Mouse (Mus musculus) heart, adult 18-20 months (tissue): ENCODE results near the gene Epb41l4b. TPM values are rescaled to one million over a fixed set of nuclear protein-coding genes. Genes with fewer than 3 reads are reported as not detected.

Source experiments
- DNase-seq, 2 experiments: peaks; one replicate each; pipeline ENCODE4 v3.0.0; 2021 to 2022; ENCODE audit warnings: mixed read lengths in 1 of 2
- total RNA-seq, 2 experiments: library from RNA; stranded (reverse); gene quantifications; 2 replicates each; pipeline ENCODE4 v1.2.3; 2021

Gene Epb41l4b
- total RNA-seq, 2 experiments from 2014 or later: 2.0 to 2.3 TPM

GRCm38 (mm10) chr4:57153838-57154237 lies 10.6 kb upstream of the Epb41l4b start:
- DNase-seq: no peak

- DNase-seq: peak; percentile 59 to 75
Observed at GRCm38 (mm10) chr4:57153068-57153835, 10.0 kb upstream of the Epb41l4b start.

GRCm38 (mm10) chr4:57148182-57148581 lies 4.9 kb upstream of the Epb41l4b start:
- DNase-seq: no peak

DNA sequence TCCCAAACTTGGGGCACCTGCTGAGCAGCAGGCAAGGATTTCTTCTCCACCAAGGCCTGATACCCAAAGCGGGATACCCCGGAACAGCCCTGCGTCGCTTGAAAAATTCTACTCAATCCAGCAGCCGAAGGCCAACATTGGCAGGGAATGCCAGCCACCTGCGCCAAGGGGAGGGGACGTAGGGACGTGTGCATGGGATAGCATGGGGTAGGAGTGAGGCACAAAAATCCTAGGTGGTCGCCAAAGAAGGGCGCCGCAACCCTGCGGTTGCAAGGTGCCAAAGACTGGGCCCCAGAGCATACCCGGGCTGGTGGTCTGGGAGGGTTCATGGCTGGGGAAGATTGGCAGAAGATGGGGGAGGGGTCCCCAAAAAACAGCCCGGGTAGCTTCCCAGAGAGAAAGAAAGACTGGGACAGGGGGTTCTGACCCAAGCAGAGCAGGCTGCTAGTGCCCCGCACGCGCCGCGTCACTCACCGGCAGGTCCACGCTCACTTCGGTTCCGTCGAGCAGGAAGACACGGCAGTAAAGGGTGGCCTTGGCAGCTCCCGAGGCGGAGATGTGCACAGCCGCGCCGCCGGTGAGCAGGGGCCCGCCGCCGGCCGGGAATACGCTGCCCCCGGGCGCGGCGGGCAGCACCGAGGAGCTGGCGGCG lies 737 bp downstream of the Epb41l4b start:
- no peak for DNase-seq

GRCm38 (mm10) chr4:57141908-57142361 lies 1.3 kb downstream of the Epb41l4b start:
- peak; percentile 37 for DNase-seq

DNA sequence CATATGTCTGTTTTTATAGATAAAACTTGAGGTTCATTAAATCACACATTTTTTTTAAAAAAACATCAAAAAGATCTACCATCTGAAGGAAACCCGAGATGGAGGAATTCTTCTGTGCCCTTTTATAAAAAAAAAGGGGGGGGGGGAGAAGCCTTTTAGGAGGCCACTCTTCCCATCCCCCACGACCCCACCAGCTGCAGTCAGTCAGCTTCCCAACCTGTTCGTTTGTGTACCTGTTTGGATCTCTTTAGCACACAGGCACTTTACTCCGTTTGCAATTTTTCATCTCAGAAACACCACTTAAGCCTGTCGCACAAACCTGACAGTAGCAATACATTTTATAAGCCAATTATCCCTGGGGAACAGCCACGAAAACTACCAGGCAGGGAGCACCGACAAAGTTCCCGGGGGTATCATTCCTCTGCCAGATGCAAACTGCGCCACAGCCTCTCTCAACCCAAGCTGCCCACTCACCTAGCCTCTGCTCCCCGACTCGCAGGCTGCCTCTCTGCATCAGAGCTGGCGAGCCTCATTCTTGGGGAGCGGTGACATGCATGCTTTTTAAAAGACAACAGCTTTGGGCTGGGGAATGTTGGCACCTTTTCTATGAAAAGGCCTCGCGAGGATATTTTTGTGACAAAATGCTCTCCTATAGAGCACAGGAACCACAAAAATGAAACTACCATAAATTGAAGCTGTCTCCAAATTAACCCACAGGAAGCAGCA lies 2.1 kb downstream of the Epb41l4b start:
- DNase-seq: no peak

- no peak for DNase-seq
Observed at GRCm38 (mm10) chr4:57140200-57140799, 2.9 kb downstream of the Epb41l4b start.

GRCm38 (mm10) chr4:57139433-57139832 lies 3.8 kb downstream of the Epb41l4b start:
- peak; percentile 59 to 74 for DNase-seq

DNA sequence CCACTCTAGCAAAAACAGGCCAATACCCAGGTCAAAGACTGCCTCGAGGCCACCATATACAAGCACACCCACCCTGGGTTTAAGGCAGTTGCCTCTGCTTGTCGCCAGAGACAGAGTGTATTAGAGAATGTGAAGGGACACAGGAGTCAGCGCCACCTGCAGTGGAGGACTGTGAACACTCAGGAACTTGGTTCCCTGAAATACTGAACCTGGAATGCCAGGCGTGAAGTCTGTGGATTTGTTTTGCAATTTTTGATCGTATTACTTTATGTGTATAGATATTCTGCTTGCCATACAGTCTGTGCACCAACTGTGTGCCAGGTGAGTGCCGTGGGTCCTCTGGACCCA lies 5.2 kb downstream of the Epb41l4b start:
- DNase-seq: no peak

GRCm38 (mm10) chr4:57137371-57138092 lies 5.7 kb downstream of the Epb41l4b start:
- no peak for DNase-seq

DNA sequence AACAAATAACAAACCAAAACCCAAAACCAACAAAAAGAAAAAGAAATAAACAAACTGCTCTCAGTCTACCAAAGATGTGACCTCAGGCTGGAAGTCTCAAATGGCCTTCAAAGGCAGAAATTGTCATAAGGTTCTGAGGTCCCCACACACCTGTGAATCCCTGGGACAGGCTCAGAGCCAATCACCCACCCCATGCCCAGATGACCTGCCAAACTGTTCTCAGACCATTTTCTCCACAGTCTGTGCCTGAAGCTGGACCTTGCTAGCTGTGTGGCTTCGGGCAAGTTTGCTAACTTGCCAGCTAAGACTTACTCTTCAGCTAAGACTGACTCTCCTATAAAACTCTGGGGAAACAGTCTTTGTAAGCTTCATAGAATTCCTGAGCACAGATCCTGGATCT lies 7.8 kb downstream of the Epb41l4b start:
- DNase-seq: no peak

DNA sequence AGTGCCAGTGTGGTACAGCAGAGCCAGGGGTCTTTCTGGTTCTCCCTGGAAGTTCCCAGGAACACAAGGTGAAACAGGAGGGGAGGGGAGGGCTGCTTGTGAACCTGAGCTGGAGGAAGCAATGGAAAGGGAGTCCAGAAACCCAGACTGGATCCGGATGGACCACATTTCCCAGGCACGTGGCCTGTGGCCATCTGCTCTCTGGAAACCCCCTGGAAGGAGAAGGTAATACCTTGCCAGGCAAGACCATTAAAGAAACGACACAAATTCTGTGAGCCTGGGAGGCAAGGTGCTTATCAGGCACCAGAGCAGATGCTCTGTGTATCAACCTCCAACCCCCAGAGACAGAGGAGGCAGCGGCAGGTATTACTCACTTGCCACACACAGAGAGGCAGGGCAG lies 8.7 kb downstream of the Epb41l4b start:
- no peak for DNase-seq

DNA sequence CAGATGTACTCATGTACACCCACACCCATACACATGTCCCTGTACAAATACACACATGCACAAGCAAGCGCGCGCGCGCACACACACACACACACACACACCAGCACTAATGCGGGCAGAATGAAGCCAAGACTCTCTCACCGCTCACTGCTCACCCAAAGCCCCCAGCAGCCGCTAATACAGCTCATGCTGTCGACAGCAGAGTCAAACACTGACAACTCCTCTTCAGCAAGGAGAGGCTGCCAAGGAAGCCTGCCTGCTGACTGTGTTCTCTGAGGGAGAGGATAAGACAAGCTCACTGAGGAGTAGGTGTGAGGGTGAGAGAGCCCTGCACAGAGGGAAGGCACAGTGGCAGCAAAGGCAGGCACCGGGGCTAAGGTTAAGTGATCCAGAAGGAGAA lies 11.4 kb downstream of the Epb41l4b start:
- peak; percentile 33 to 44 for DNase-seq

DNA sequence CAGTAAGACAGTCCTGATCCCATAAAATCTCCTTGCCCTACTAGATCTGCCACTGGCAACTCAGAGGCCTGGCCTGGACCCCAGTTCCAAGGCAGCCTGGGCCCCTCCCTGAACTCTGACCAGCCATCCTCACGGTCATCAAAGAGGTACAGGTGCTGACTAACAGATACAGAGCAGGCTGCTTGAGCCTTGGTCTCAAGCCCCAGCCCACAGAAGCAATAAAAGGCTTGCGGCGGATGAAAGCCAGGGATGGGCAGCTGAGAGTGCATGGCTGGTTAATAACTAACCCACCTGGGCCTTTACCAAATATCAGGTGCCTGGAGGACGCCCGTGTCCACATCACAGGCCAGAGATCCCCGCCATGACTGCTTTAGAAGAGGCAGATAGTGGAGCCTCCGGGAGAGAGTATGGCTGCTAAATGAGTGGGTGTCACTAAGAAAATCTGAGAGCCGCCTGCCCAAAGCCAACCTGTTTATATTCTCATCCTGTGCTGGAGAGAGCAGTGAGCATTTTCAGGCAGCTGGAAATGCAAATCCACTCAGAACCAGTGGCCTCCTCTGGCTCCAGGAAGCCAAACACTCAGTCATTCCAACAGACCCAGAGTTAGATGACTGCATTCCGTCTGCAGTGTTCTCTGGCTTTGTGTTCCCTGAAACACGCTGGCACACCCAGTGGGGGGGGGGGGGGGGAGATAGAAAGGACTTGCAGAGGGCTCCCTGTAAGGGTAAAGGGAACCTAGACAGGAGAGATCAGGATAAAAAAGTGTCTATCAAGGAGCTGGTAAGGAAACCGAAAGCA lies 13.3 kb downstream of the Epb41l4b start:
- no peak for DNase-seq

DNA sequence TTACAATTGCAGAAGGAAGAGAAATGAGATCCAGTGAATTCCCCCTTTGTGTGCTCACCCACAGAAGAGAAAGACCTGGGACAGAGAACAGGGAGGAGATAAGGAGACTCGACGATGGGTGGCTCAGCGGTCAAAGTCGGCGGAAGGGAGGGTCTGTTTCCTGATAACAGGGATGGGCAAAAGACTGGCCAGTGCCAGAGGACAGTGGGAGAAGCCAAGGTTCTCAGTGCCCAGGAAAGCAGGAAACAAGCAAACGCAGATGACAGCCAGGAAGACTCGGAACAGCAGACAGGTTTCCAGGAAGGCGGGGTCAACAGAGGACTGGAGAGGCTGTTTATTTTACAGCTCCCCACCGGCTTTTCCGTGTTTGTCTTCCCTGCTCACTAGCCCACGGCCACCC lies 20.2 kb downstream of the Epb41l4b start:
- peak in 1 of 2 experiments; percentile 21 for DNase-seq

- no peak for DNase-seq
Observed at GRCm38 (mm10) chr4:57122166-57122565, 21.1 kb downstream of the Epb41l4b start.

DNA sequence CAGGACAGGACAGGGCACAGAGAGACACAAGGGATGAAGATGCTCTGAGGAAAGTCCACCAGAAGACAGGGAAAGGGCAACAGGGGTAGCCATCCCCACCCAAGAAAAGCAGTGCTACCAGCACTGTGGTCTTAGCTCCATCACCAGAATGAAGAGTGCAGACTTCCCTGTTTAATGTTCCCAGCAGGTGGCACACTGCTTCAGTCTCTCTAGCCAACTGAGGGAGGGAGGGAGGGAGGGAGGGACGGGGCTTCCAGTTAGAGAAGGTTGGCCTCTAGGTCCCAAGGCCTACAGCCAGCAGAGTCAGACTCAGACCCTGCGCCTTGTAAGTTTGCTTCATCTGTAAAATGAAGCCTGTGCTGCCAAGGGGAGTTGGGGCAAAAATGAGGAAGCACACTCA lies 22.7 kb downstream of the Epb41l4b start:
- peak; percentile 10 to 21 for DNase-seq

DNA sequence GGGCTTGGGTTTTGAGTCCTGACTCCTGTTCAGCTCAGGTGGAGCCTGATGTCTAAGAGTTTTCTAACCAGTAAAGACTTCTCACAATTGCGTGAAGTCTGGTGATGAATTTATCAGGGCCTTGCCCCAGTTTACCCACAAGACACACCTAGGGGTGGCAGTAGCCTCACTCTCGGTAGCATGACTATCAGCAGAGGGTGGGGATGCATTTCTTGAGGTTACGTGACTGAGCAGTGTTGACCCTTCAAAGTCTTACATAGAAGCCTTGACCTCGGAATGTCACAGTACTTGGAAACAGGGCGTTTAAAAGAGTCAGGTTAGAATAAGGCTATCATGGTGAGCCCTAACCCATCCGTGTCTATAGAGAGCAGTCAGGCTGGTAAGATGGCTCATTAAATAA lies 23.3 kb downstream of the Epb41l4b start:
- DNase-seq: no peak

GRCm38 (mm10) chr4:57118883-57119282 lies 24.4 kb downstream of the Epb41l4b start:
- DNase-seq: no peak

DNA sequence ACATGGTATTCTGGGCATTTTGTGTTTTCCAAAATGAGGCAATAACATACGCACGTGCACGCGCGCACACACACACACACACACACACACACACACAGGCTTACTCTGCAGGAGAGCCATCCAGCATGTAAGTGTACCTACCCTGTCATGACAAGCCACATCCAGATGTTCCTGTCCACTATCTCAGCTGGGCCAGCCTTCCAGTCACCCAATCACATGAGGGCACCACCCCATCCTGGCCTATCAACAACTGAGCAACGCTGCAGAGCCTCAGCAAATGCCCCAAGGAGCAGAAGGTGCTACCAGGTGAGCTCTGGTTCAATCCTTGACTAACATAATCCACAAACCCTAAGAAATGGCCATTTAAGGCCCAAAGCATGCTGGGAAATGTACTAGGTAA lies 27.0 kb downstream of the Epb41l4b start:
- no peak for DNase-seq
